Mouse (Mus musculus): ENCODE data around the gene Tex36. TPM values are rescaled to one million over a fixed set of nuclear protein-coding genes. Genes with fewer than 3 reads are reported as not detected.

Tex36 gene
- polyA plus RNA-seq, 1 experiment from 2014 or later, result not detected

DNA sequence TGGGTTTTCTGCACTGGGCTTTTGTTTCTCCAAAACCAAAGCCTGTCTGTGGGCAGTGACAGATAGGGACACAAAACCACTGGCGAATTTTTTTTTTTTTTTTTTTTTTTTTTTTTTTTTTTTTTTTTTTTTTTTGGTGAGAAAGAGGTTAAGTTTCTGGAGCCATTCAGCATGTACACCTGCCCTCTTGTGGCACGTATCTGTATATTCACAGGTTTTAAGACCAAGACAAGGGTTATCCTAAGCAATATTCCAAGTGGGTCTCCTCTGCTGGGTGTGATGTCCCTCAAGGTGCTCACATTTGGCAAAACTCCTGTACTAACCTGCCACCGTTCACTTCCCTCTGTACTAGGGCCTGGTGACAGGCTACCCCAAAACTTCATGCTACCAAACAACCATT is 30.0 kb downstream of the Tex36 start:
- Histone ChIP-seq H3K4me3 (ENCODE audit: low read length) (no peak overlapping the region), H3K4me2 (replicated peaks; ENCODE audit: low read depth, low read length) (no peak overlapping the region), H3K9ac (ENCODE audit: low read depth, low read length) (no peak overlapping the region), H3K4me1 (ENCODE audit: control insufficient read depth, insufficient read depth, low read length) (peaks cover 30% of the 10 kb centered on the region; the same call in 1 of the 2 replicates), H3K27me3 (ENCODE audit: control insufficient read depth, insufficient read depth, low read length) (no peaks in the 10 kb centered on the region), H3K36me3 (ENCODE audit: control insufficient read depth, insufficient read depth, low read length) (no peaks in the 10 kb centered on the region), H3K9me3 (ENCODE audit: control insufficient read depth, low read length) (no peaks in the 10 kb centered on the region), H3K27ac (ENCODE audit: low read depth, low read length) (no peak overlapping the region)
- ATAC-seq (ENCODE audit: low FRiP score, low TSS enrichment), result no peak
- 31% methylated on average over 3 of the region's 3 CpGs for whole genome bisulfite sequencing

DNA sequence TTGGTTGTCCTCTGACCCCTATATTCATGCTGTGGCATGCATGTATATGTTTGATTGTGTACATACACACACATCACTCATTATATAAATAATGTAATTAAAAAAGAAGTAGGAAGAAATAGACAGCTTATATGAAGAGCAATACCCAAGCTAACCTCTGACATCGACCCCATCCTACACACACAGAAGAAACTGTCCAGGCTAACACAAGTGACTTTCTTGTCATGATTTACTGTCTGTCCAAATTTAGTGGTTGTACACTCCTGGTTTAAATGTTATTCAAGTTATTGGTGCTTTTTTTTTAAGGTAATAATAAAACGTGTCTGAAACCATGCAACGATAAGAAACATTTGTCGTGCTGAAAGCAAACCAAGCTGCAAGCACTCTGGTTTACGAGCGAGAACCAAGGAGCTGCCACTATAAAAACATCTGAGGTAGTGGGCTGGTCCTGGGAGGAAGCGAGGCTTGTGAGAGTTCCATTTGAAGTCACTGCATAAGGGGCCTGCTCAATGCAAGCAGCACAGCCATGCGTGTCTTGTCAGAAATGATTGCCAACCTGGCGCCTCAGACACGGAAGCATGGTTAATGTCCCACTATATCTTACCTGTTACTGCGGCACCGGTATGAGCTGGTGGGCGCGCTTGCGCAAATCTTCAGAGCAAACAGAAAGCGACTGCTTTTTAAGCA is 32.6 kb downstream of the Tex36 start:
- no peak overlapping the region; the same call in 1 of the 2 replicates for H3K4me3 ChIP-seq (ENCODE audit: low read length)
- H3K36me3 ChIP-seq (ENCODE audit: control insufficient read depth, insufficient read depth, low read length), result no peaks in the 10 kb centered on the region
- peaks cover 21% of the 10 kb centered on the region; the same call in 1 of the 2 replicates for H3K4me1 ChIP-seq (ENCODE audit: control insufficient read depth, insufficient read depth, low read length)
- peak overlapping the region; percentile 19 for H3K4me2 ChIP-seq (replicated peaks; ENCODE audit: low read depth, low read length)
- H3K9ac ChIP-seq (ENCODE audit: low read depth, low read length), result no peak overlapping the region
- WGBS, result 9% methylated on average over 16 of the region's 16 CpGs
- no peaks in the 10 kb centered on the region for H3K27me3 ChIP-seq (ENCODE audit: control insufficient read depth, insufficient read depth, low read length)
- peak overlapping the region; percentile 67; the same call in 1 of the 2 replicates for H3K27ac ChIP-seq (ENCODE audit: low read depth, low read length)
- peak; percentile 92 for ATAC-seq (ENCODE audit: low FRiP score, low TSS enrichment)
- no peaks in the 10 kb centered on the region for H3K9me3 ChIP-seq (ENCODE audit: control insufficient read depth, low read length)

DNA sequence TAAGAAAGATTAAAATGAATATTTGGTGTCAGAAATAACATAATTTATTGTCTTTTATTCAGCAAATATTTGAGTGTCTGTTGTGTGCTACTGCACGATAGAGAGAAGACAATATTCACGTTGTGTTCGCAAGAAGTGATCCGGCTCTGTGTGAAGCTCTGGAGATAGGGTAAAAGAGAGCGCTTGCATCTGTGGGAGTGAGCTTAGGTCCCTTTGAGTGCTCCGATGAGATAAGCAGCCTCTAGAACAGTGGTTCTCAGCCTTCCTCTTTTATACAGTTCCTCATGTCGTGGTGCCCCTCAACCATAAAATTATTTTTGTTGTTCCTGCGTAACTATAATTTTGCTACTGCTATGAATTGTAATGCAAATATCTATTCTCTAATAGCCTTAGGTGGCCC is 37.4 kb downstream of the Tex36 start:
- no peak overlapping the region for H3K4me3 ChIP-seq (ENCODE audit: low read length)
- peaks cover 8% of the 10 kb centered on the region; the same call in 1 of the 2 replicates for H3K4me1 ChIP-seq (ENCODE audit: control insufficient read depth, insufficient read depth, low read length)
- no peak for ATAC-seq (ENCODE audit: low FRiP score, low TSS enrichment)
- no peak overlapping the region for H3K27ac ChIP-seq (ENCODE audit: low read depth, low read length)
- 89% methylated on average over 8 of the region's 8 CpGs for WGBS
- no peaks in the 10 kb centered on the region for H3K36me3 ChIP-seq (ENCODE audit: control insufficient read depth, insufficient read depth, low read length)
- no peak overlapping the region for H3K9ac ChIP-seq (ENCODE audit: low read depth, low read length)
- H3K4me2 ChIP-seq (replicated peaks; ENCODE audit: low read depth, low read length), result no peak overlapping the region
- H3K27me3 ChIP-seq (ENCODE audit: control insufficient read depth, insufficient read depth, low read length), result no peaks in the 10 kb centered on the region
- H3K9me3 ChIP-seq (ENCODE audit: control insufficient read depth, low read length), result no peaks in the 10 kb centered on the region

DNA sequence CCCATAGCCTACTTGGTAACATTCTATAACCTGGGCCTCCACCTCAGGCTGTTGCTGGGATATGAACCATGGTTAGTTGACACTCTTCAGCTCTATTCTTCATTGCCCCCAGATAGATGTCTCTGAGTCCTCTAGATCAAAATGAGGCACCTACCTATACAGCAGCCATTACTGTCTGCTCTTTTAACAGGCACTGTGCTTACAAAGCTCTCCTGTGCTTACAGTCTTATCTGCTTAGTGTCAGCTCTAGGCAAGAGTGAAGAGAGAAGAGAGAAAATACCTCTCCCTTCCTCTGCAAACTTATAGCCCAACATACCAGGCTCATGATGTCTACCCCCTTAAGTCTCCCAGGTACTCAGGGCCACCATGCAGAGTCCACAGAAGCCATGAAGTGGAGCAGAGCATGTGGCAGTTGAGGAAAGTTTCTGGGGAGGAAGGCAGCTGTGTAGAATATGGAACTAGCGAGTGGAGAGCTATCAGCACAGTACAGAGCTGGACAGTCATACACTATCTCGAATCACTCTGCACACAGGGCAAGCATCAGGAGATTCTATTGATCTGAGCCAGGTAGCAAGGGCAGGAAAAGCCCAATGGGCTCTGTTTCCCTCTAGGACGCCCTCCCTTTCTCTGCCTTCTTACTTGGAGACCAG is 38.7 kb downstream of the Tex36 start:
- ATAC-seq (ENCODE audit: low FRiP score, low TSS enrichment), result no peak
- no peak overlapping the region for H3K9ac ChIP-seq (ENCODE audit: low read depth, low read length)
- H3K27me3 ChIP-seq (ENCODE audit: control insufficient read depth, insufficient read depth, low read length), result no peaks in the 10 kb centered on the region
- 92% methylated on average over 3 of the region's 3 CpGs for WGBS
- no peaks in the 10 kb centered on the region for H3K9me3 ChIP-seq (ENCODE audit: control insufficient read depth, low read length)
- no peaks in the 10 kb centered on the region for H3K4me1 ChIP-seq (ENCODE audit: control insufficient read depth, insufficient read depth, low read length)
- H3K36me3 ChIP-seq (ENCODE audit: control insufficient read depth, insufficient read depth, low read length), result no peaks in the 10 kb centered on the region
- H3K4me2 ChIP-seq (replicated peaks; ENCODE audit: low read depth, low read length), result no peak overlapping the region
- H3K27ac ChIP-seq (ENCODE audit: low read depth, low read length), result no peak overlapping the region
- no peak overlapping the region for H3K4me3 ChIP-seq (ENCODE audit: low read length)

DNA sequence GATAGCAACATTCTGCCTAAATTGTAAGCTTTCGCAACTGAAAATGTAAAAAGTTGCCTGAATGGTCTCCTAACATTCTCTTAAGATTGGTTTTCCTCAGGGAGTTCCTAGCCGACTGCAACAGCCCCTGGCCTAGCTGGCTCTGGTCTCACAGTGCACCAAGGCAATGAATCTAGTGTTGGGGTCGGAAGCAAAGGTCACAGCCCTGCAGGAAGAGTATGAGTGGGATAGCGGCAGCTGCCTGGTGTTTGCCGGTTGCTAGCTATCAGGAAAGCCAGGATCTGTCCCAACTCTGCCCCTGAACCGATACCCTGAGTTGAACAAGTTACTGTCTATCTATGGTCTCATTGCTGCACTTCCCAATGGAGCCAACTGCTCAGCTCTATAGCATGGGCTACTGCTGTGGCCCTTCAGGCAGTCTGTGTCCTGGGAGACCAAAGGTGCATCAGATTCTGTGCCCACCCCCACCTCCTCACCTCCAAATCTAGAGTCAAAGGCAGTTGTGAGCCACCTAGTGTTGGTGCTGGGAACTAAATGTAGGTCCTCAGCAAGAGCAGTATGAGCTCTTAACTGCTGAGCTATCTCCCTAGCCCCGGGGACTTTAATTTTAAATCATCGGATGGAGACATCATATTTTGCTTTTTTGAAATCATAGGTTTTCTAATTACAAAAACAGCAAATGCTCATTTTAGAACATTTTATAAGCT is 46.0 kb downstream of the Tex36 start:
- no peak overlapping the region for H3K4me2 ChIP-seq (replicated peaks; ENCODE audit: low read depth, low read length)
- 42% methylated on average over 8 of the region's 8 CpGs for WGBS
- no peak overlapping the region for H3K4me3 ChIP-seq (ENCODE audit: low read length)
- H3K36me3 ChIP-seq (ENCODE audit: control insufficient read depth, insufficient read depth, low read length), result no peaks in the 10 kb centered on the region
- no peak overlapping the region for H3K9ac ChIP-seq (ENCODE audit: low read depth, low read length)
- no peaks in the 10 kb centered on the region for H3K27me3 ChIP-seq (ENCODE audit: control insufficient read depth, insufficient read depth, low read length)
- no peaks in the 10 kb centered on the region for H3K9me3 ChIP-seq (ENCODE audit: control insufficient read depth, low read length)
- ATAC-seq (ENCODE audit: low FRiP score, low TSS enrichment), result no peak
- peaks cover 5% of the 10 kb centered on the region; the same call in 1 of the 2 replicates for H3K4me1 ChIP-seq (ENCODE audit: control insufficient read depth, insufficient read depth, low read length)
- 0 out of 2 replicates have a peak overlapping the region, but pooled peaks have one; percentile 30 for H3K27ac ChIP-seq (ENCODE audit: low read depth, low read length)

DNA sequence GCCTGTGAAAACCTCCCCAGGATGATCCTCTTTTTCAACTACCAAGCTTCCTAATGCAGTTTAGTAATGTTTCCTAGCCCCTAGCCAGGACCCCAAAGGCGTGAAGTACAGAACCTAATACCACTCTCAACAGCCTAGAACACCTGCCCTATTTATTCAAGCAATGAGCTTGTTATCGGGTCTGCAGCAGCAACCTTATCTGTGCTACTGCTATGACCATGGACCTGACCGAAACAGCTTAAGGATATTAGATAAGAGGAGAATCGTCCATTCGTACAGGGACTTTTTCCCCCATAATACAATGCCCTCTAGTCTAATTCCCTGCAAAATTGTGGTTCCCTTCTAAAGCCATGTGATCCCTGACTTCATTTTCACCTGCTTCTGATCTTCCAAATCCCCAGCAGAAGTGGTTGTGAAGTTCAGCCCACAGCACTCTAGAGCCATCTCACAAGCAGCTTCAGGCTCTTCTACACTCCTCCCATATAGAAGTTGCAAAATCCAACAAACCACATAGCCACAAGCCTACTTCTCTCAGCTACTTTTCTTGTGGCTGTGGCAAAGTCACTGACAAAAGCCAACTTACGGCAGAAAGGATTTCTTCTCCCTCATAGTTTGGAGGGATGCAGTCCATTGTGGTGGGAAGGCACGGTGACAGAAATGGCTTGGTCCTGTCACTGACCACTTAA is 49.5 kb downstream of the Tex36 start:
- no peak for ATAC-seq (ENCODE audit: low FRiP score, low TSS enrichment)
- Histone ChIP-seq H3K9ac (ENCODE audit: low read depth, low read length) (no peak overlapping the region), H3K36me3 (ENCODE audit: control insufficient read depth, insufficient read depth, low read length) (no peaks in the 10 kb centered on the region), H3K4me2 (replicated peaks; ENCODE audit: low read depth, low read length) (no peak overlapping the region), H3K9me3 (ENCODE audit: control insufficient read depth, low read length) (no peaks in the 10 kb centered on the region), H3K27me3 (ENCODE audit: control insufficient read depth, insufficient read depth, low read length) (no peaks in the 10 kb centered on the region), H3K4me1 (ENCODE audit: control insufficient read depth, insufficient read depth, low read length) (peaks cover 5% of the 10 kb centered on the region; the same call in 1 of the 2 replicates), H3K27ac (ENCODE audit: low read depth, low read length) (no peak overlapping the region), H3K4me3 (ENCODE audit: low read length) (no peak overlapping the region)
- WGBS, result 82% methylated on average over 7 of the region's 7 CpGs

DNA sequence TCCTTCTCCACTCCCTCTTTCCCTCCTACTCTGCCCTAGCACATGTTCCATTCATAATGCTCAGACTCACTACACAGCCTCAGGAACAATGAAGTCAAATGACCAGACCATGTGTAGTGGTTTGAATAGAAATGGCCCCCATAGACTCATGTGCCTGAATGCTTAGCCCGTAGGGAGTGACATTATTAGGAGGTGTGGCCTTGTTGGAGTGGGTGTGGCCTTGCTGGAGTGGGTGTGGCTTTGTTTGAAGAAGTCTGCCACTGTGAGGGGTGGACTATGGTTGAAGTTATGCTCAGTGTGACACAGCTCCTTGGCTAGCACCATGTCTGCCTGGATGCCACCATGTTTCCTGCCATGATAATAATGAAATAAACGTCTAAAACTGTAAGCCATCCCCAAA is 51.0 kb downstream of the Tex36 start:
- Histone ChIP-seq H3K27me3 (ENCODE audit: control insufficient read depth, insufficient read depth, low read length) (no peaks in the 10 kb centered on the region), H3K36me3 (ENCODE audit: control insufficient read depth, insufficient read depth, low read length) (no peaks in the 10 kb centered on the region), H3K9ac (ENCODE audit: low read depth, low read length) (no peak overlapping the region), H3K4me1 (ENCODE audit: control insufficient read depth, insufficient read depth, low read length) (peaks cover 4% of the 10 kb centered on the region; the same call in 1 of the 2 replicates), H3K9me3 (ENCODE audit: control insufficient read depth, low read length) (0 out of 2 replicates have a peak, but pooled peaks cover 4% of the 10 kb centered on the region), H3K27ac (ENCODE audit: low read depth, low read length) (no peak overlapping the region), H3K4me2 (replicated peaks; ENCODE audit: low read depth, low read length) (no peak overlapping the region), H3K4me3 (ENCODE audit: low read length) (no peak overlapping the region)
- 66% methylated on average over 2 of the region's 2 CpGs for WGBS
- ATAC-seq (ENCODE audit: low FRiP score, low TSS enrichment), result no peak

DNA sequence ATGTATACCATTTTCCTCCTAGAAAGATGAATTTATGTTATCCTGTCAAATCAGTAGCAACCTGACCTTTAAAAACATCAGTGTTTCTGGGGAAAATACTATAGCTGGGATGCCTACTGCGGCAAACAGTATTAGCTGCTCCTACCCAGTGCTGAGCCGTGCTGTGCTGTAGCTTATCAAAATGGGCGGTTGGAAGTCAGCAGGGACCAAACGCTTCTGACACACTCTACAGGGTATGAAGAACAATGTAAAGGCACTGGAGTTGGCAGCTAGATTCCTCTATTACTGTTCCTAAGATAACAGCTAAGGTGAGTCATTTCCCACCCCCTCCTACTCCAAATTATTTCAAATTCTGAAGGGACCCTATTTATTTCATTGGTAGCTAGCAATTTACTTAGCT is 53.5 kb downstream of the Tex36 start:
- WGBS, result 74% methylated on average over 4 of the region's 4 CpGs
- H3K27ac ChIP-seq (ENCODE audit: low read depth, low read length), result no peak overlapping the region
- no peak overlapping the region for H3K4me3 ChIP-seq (ENCODE audit: low read length)
- H3K9me3 ChIP-seq (ENCODE audit: control insufficient read depth, low read length), result 0 out of 2 replicates have a peak, but pooled peaks cover 4% of the 10 kb centered on the region
- ATAC-seq (ENCODE audit: low FRiP score, low TSS enrichment), result no peak
- no peaks in the 10 kb centered on the region for H3K27me3 ChIP-seq (ENCODE audit: control insufficient read depth, insufficient read depth, low read length)
- H3K9ac ChIP-seq (ENCODE audit: low read depth, low read length), result no peak overlapping the region
- no peak overlapping the region for H3K4me2 ChIP-seq (replicated peaks; ENCODE audit: low read depth, low read length)
- no peaks in the 10 kb centered on the region for H3K36me3 ChIP-seq (ENCODE audit: control insufficient read depth, insufficient read depth, low read length)
- no peaks in the 10 kb centered on the region for H3K4me1 ChIP-seq (ENCODE audit: control insufficient read depth, insufficient read depth, low read length)
